Mouse (Mus musculus): ENCODE measurements around the gene Ube2m. TPM values are rescaled to one million over a fixed set of nuclear protein-coding genes. Genes with fewer than 3 reads are reported as not detected.

The Ube2m gene
- polyA plus RNA-seq, 1 experiment from 2014 or later, result 147 TPM

Other genes starting within 250 kb of the Ube2m start
- gene Zscan18, start 234.6 kb downstream of the Ube2m start, polyA plus RNA-seq (2014; fragmentation: Nextera tagmentation; extraction: Ambion mirVana), result 11.0 and 11.4 TPM in 2 replicates
- gene Zfp329, start 219.4 kb downstream of the Ube2m start, polyA plus RNA-seq (2014; fragmentation: Nextera tagmentation; extraction: Ambion mirVana), result 18.7 and 25.5 TPM in 2 replicates
- 29.9 and 32.6 TPM in 2 replicates for gene Zfp110, start 203.5 kb downstream of the Ube2m start, polyA plus RNA-seq (2014; fragmentation: Nextera tagmentation; extraction: Ambion mirVana)
- 6.1 TPM in 2 replicates for gene Zfp128, start 157.1 kb downstream of the Ube2m start, polyA plus RNA-seq (2014; fragmentation: Nextera tagmentation; extraction: Ambion mirVana)
- gene Zscan22, start 140.5 kb downstream of the Ube2m start, polyA plus RNA-seq (2014; fragmentation: Nextera tagmentation; extraction: Ambion mirVana), result 19.1 and 19.9 TPM in 2 replicates
- gene Rps5, start 116.0 kb downstream of the Ube2m start, polyA plus RNA-seq (2014; fragmentation: Nextera tagmentation; extraction: Ambion mirVana), result 842 and 852 TPM in 2 replicates
- 0.50 and 0.66 TPM in 2 replicates for gene Rnf225, start 110.9 kb downstream of the Ube2m start, polyA plus RNA-seq (2014; fragmentation: Nextera tagmentation; extraction: Ambion mirVana)
- gene Zfp324, start 72.4 kb downstream of the Ube2m start, polyA plus RNA-seq (2014; fragmentation: Nextera tagmentation; extraction: Ambion mirVana), result 7.4 and 8.0 TPM in 2 replicates
- 8.5 and 11.7 TPM in 2 replicates for gene Zfp446, start 60.4 kb downstream of the Ube2m start, polyA plus RNA-seq (2014; fragmentation: Nextera tagmentation; extraction: Ambion mirVana)
- not detected in 2 replicates for gene Slc27a5, start 40.1 kb downstream of the Ube2m start, polyA plus RNA-seq (2014; fragmentation: Nextera tagmentation; extraction: Ambion mirVana)
- 427 and 438 TPM in 2 replicates for gene Trim28, start 39.2 kb downstream of the Ube2m start, polyA plus RNA-seq (2014; fragmentation: Nextera tagmentation; extraction: Ambion mirVana)
- gene Zbtb45, start 28.2 kb downstream of the Ube2m start, polyA plus RNA-seq (2014; fragmentation: Nextera tagmentation; extraction: Ambion mirVana), result 25.0 and 25.3 TPM in 2 replicates
- gene Chmp2a, start 3.5 kb downstream of the Ube2m start, polyA plus RNA-seq (2014; fragmentation: Nextera tagmentation; extraction: Ambion mirVana), result 154 and 157 TPM in 2 replicates
- gene Mzf1, start 16.5 kb upstream of the Ube2m start, polyA plus RNA-seq (2014; fragmentation: Nextera tagmentation; extraction: Ambion mirVana), result 2.4 and 2.6 TPM in 2 replicates
- gene Vmn1r85, start 56.9 kb upstream of the Ube2m start, polyA plus RNA-seq (2014; fragmentation: Nextera tagmentation; extraction: Ambion mirVana), result 0.05 TPM in 1 of 2 replicates, not detected in the other
- not detected in 2 replicates for gene Vmn1r86, start 81.6 kb upstream of the Ube2m start, polyA plus RNA-seq (2014; fragmentation: Nextera tagmentation; extraction: Ambion mirVana)
- gene Vmn1r87, start 101.9 kb upstream of the Ube2m start, polyA plus RNA-seq (2014; fragmentation: Nextera tagmentation; extraction: Ambion mirVana), result not detected in 2 replicates
- gene Vmn1r88, start 121.3 kb upstream of the Ube2m start, polyA plus RNA-seq (2014; fragmentation: Nextera tagmentation; extraction: Ambion mirVana), result not detected in 2 replicates
- gene Vmn1r89, start 174.7 kb upstream of the Ube2m start, polyA plus RNA-seq (2014; fragmentation: Nextera tagmentation; extraction: Ambion mirVana), result not detected in 2 replicates
- 107 and 113 TPM in 2 replicates for gene Lig1, start 239.0 kb upstream of the Ube2m start, polyA plus RNA-seq (2014; fragmentation: Nextera tagmentation; extraction: Ambion mirVana)
- gene Zswim9, start 240.4 kb upstream of the Ube2m start, polyA plus RNA-seq (2014; fragmentation: Nextera tagmentation; extraction: Ambion mirVana), result 4.9 and 6.7 TPM in 2 replicates